Comparison of ENCODE assay signal across 8 mouse cellular contexts in genomic region chr12:112976371-112977073, GRCm38 (mm10). TPM values are rescaled to one million over a fixed set of nuclear protein-coding genes. Genes with fewer than 3 reads are reported as not detected.
A peak's percentile ranks its signal among the peaks of the same experiment; 100 is the strongest.
DNase-seq lines count a peak whose midpoint lies in the region; ATAC-seq and TF ChIP-seq lines count a peak whose summit lies in the region.

Gene Btbd6, plus strand, starts transcription at chr12:112976482.

- peak within 1 kb of the TSS; percentile 93 for H3K27ac ChIP-seq in hindbrain, embryonic 10.5 days
- peak within 1 kb of the TSS; percentile 92 for H3K27ac ChIP-seq in lung, postnatal 0 days (ENCODE audit: low read length)

- ATAC-seq in lung, postnatal 0 days, result peak; percentile 97

- peak within 1 kb of the TSS; percentile 78 for H3K4me3 ChIP-seq in hindbrain, embryonic 10.5 days
- peak within 1 kb of the TSS; percentile 76 for H3K4me3 ChIP-seq in lung, postnatal 0 days (ENCODE audit: low read depth, low read length)

- WGBS in hindbrain, embryonic 10.5 days, result under 1% methylated on average over 80 of the region's 80 CpGs
- WGBS in lung, postnatal 0 days, result under 1% methylated on average over 40 of the region's 80 CpGs

- peak; percentile 83 for DNase-seq in NIH3T3 (ENCODE audit: low read depth)
- peak; percentile 95 to 96 for DNase-seq in cerebellum, postnatal 10 days
- DNase-seq in frontal cortex, adult 2 months (ENCODE audit: extremely low spot score in 1 of 2, low spot score in 1 of 2), result peak; percentile 80 to 93
- peak; percentile 82 for DNase-seq in hindbrain, embryonic 10.5 days (ENCODE audit: low spot score)
- DNase-seq in layer of hippocampus, postnatal 10 days (ENCODE audit: low spot score in 2 of 2), result peak; percentile 86 to 90
- peak; percentile 93 for DNase-seq in lung, postnatal 0 days (ENCODE audit: low spot score)
- peak; percentile 78 for DNase-seq in ovary, postnatal 14 days (ENCODE audit: low spot score)
- peak; percentile 86 to 88 for DNase-seq in thymus, postnatal 10 days (ENCODE audit: low spot score in 2 of 2)

- peak within 1 kb of the TSS; percentile 64 for H3K9ac ChIP-seq in lung, postnatal 0 days (replicated peaks; ENCODE audit: low read depth)

- no peaks in the 10 kb centered on the region for H3K27me3 ChIP-seq in hindbrain, embryonic 10.5 days (ENCODE audit: insufficient read depth, poor library complexity, severe bottlenecking)
- H3K27me3 ChIP-seq in lung, postnatal 0 days (replicated peaks; ENCODE audit: insufficient read depth, low read length), result no peaks in the 10 kb centered on the region

- peaks cover 80% of the 10 kb centered on the region for H3K36me3 ChIP-seq in hindbrain, embryonic 10.5 days
- H3K36me3 ChIP-seq in lung, postnatal 0 days (ENCODE audit: insufficient read depth, low read length), result peaks cover 41% of the 10 kb centered on the region

- H3K9me3 ChIP-seq in hindbrain, embryonic 10.5 days, result no peaks in the 10 kb centered on the region
- H3K9me3 ChIP-seq in lung, postnatal 0 days (ENCODE audit: low read length), result no peaks in the 10 kb centered on the region

- peak; percentile 71 for TF ChIP-seq CTCF in lung, postnatal 0 days (IDR thresholded peaks at IDR 0.05)

- TF ChIP-seq EP300 in lung, postnatal 0 days (IDR thresholded peaks at IDR 0.05), result no peak

- H3K4me2 ChIP-seq in lung, postnatal 0 days (replicated peaks; ENCODE audit: low read depth, low read length), result peak within 1 kb of the TSS; percentile 81

- H3K4me1 ChIP-seq in hindbrain, embryonic 10.5 days (replicated peaks), result peaks cover 28% of the 10 kb centered on the region
- H3K4me1 ChIP-seq in lung, postnatal 0 days (ENCODE audit: insufficient read depth, low read depth, low read length), result no peaks in the 10 kb centered on the region

RNA-seq across cellular contexts. Expression of gene Btbd6, which starts in this region (rescaled TPM):
- 70.7 and 75.5 TPM in 2 replicates for polyA plus RNA-seq in frontal cortex, adult 2 months (2012; rRNA removed)
- 22.8 and 27.2 TPM in 2 replicates for polyA plus RNA-seq in hindbrain, embryonic 10.5 days (2016; fragmentation: Nextera tagmentation; extraction: Ambion mirVana)
- total RNA-seq in layer of hippocampus, postnatal 10 days (2021), result 10 to 100 TPM; 52.1 to 57.5 TPM
- 20.2 and 23.4 TPM in 2 replicates for polyA plus RNA-seq in lung, postnatal 0 days (2015; fragmentation: Nextera tagmentation; extraction: Ambion mirVana)

Comparison
In these comparisons a context has a peak if more than half of its experiments do, and no peak if none do; other contexts are left out.
1. Peak in every context shown above with its lines: DNase-seq, ATAC-seq, H3K4me3 ChIP-seq and H3K27ac ChIP-seq.